Mouse (Mus musculus) C2C12 (cell line): ENCODE results near the gene Med21. TPM values are rescaled to one million over a fixed set of nuclear protein-coding genes. Genes with fewer than 3 reads are reported as not detected.

ENCODE experiments used
- H3K27me3 ChIP-seq: one replicate; pipeline ENCODE4 v1.6.1; 2011; ENCODE audit not compliant: control insufficient read depth, insufficient read depth, insufficient read length
- H3K36me3 ChIP-seq: one replicate; pipeline ENCODE4 v1.6.1; 2011; ENCODE audit not compliant: control insufficient read depth, insufficient read depth
- H3K4me3 ChIP-seq: one replicate; pipeline ENCODE4 v1.5.1; 2011; ENCODE audit warnings: mild to moderate bottlenecking, control low read depth; ENCODE audit not compliant: poor library complexity, insufficient read depth, severe bottlenecking
- H3K79me2 ChIP-seq: one replicate; pipeline ENCODE4 v1.6.1; 2011; ENCODE audit not compliant: control insufficient read depth, insufficient read depth
- H3K79me3 ChIP-seq: one replicate; pipeline ENCODE4 v1.6.1; 2011; ENCODE audit warnings: low read depth, control low read depth
- H3ac ChIP-seq: one replicate; pipeline ENCODE3; 2011; ENCODE audit warnings: low read depth; ENCODE audit not compliant: control insufficient read depth, insufficient read length
- CEBPB ChIP-seq: IDR thresholded peaks from one replicate; pipeline ENCODE4 v1.6.1; 2011; ENCODE audit warnings: low read depth, mild to moderate bottlenecking, control low read depth, moderate library complexity
- CTCF ChIP-seq: IDR thresholded peaks from one replicate; pipeline ENCODE4 v1.5.1; 2011; ENCODE audit not compliant: control insufficient read depth, insufficient read depth, insufficient read length
- FOSL1 ChIP-seq: IDR thresholded peaks from one replicate; pipeline ENCODE4 v1.8.0; 2011; ENCODE audit warnings: mild to moderate bottlenecking, low read length; ENCODE audit not compliant: poor library complexity, insufficient read depth, severe bottlenecking
- MAX ChIP-seq: IDR thresholded peaks from one replicate; pipeline ENCODE4 v1.6.1; 2011; ENCODE audit warnings: mild to moderate bottlenecking, control low read depth
- MYOD1 ChIP-seq: IDR thresholded peaks from one replicate; pipeline ENCODE4 v1.6.1; 2011; ENCODE audit warnings: low read depth; ENCODE audit not compliant: control insufficient read depth, insufficient read length
- MYOG ChIP-seq: IDR thresholded peaks from one replicate; pipeline ENCODE4 v1.6.1; 2011; ENCODE audit not compliant: control insufficient read depth, insufficient read length; ENCODE audit errors: extremely low read depth
- USF1 ChIP-seq: IDR thresholded peaks from one replicate; pipeline ENCODE4 v1.6.1; 2011; ENCODE audit warnings: low read depth, mild to moderate bottlenecking, control low read depth, moderate library complexity
- polyA plus RNA-seq: library from polyadenylated mRNA; unstranded; fragments of >200 nt; fragmentation: generic; extraction: Trizol; gene quantifications from one replicate; pipeline ENCODE4 v1.2.1, GENCODE M21; 2012; ENCODE audit warnings: missing spikeins

Gene Med21
- polyA plus RNA-seq, 1 experiment: 49.0 TPM

DNA sequence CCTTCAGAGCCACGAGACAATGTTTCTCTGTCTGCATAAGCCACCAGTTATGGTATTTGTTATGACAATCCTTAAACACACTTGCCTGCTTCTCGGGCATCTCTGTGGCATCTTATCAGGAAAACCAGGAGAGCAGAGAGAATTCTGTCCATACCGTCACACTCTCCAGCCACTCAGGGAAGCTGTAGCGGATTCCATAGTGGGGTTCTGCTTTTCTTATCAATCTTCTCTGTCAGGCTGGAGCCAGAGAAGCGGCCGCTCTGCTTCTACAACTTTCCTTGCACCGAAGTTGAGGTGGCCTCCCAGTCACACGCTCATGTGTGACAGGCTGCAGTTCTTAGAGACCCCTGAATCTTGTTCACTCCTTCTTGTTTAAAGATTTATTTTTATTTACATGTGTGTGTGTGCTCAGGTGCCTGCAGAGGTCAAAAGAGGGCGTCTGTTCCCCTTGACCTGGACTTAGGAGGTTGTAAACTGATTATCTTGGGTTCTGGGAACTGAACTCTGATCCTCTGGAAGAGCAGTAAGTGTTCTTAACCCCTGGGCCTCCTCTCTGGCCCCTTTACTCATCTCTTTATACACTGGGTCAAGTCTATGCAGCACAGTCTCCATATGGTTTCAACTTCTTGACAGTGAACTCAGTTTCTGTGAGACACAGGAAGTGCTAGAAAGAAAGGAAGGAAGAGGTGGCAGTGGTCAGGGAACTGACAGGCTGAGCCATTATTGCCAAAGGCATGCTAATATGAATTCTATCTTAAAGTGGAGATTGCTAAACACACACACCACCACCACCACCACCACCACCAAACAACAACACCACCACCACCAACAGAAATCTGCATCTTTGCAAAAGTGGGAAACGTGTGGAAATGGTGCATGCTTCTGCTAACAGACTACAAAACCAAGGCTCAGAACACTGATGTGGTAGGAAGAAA is 36.1 kb downstream of the Med21 start:
- Histone ChIP-seq H3K4me3 (no peak overlapping the region), H3K79me3 (no peaks in the 10 kb centered on the region), H3ac (no peak overlapping the region), H3K79me2 (no peaks in the 10 kb centered on the region), H3K36me3 (no peaks in the 10 kb centered on the region), H3K27me3 (no peaks in the 10 kb centered on the region)
- TF ChIP-seq MAX (no peak), MYOD1 (no peak), FOSL1 (no peak), USF1 (no peak), MYOG (no peak), CEBPB (no peak), CTCF (no peak)

DNA sequence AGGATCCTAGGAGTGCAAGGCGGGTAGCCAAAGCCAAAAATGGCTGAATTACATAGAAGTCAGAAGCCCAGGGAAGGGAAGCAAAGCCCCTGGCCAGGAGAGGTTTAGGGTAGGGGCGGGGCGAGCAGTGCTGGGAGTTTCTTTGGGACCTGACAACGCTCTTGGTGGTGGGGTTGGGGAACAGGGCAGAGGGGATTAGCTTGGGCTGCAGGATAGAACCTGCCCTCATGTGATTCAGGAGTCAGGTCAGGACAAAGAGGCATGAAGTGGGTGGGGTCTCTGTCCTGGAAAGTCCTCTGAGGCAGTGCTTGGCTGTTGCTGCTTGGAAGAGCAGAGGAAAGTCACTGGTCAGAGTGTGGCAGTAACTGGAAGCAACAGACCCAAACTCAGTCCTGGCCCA is 41.5 kb downstream of the Med21 start:
- Histone ChIP-seq H3K27me3 (no peaks in the 10 kb centered on the region), H3K4me3 (no peak overlapping the region), H3ac (no peak overlapping the region), H3K36me3 (no peaks in the 10 kb centered on the region), H3K79me2 (no peaks in the 10 kb centered on the region), H3K79me3 (no peaks in the 10 kb centered on the region)
- TF ChIP-seq CTCF (no peak), FOSL1 (no peak), CEBPB (no peak), MAX (no peak), USF1 (no peak), MYOG (no peak), MYOD1 (no peak)

DNA sequence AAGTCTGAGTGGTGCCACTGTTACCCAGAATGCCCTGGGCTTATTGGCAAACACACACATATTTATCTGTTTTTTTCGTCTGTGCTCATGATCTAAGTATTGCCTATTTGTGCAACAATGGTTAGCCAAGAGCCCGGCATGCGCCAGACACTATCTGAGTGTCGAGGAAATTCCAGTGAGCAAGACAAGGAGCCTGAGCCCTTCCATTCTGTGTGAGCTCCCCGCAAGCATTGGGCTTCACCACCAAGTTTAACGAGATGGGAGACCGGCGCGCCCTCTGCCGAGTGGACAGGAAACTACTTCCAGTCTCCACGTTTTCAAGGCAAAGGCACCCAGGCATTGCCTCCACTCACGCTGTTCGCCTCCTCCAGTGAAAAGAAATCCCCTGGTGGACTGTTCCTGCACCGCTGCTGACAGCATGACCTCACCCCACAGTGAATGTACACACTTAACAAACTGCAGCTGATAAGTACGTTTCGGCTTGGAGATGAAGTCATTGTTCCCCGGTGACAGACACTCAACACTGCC is 43.5 kb downstream of the Med21 start:
- Histone ChIP-seq H3ac (no peak overlapping the region), H3K27me3 (no peaks in the 10 kb centered on the region), H3K4me3 (no peak overlapping the region), H3K79me2 (no peaks in the 10 kb centered on the region), H3K36me3 (no peaks in the 10 kb centered on the region), H3K79me3 (no peaks in the 10 kb centered on the region)
- no peak for TF ChIP-seq MAX
- TF ChIP-seq MYOG: no peak
- no peak for TF ChIP-seq CTCF
- no peak for TF ChIP-seq USF1
- no peak for TF ChIP-seq CEBPB
- no peak for TF ChIP-seq FOSL1
- TF ChIP-seq MYOD1: no peak

DNA sequence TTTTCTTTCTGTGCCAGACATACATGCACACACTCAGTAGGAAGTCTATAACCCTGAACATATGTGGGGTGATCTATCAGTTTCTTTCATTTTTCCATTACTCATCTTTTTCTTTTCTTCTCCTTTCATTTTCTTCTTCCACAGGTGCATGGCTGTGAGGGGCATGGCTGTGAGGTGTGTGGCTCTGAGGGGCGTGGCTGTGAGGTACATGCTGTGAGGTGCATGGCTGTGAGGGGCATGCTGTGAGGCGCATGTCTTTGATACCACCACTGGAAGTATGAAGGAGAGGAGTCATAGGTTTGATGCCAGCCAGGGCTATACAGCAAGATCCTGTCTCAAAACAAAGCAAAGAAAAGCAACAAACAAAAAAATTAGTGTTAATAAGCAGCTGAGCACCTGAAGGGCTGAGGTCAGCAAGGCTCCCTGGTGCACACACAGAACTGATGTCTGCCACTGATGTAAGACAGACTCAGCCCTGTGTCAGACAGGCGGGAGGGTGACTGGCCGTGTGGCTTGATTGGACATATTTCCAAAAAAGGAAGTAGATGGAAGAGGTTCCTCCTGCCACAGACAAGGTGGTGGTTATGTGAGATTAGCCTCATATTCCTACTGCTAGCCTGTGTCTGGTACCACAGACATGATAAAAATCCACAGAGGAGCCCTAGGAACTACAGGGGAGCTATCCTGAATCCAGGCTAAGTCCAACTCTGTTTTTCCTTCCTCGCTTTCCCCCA is 44.3 kb downstream of the Med21 start:
- no peaks in the 10 kb centered on the region for H3K79me3 ChIP-seq
- no peak overlapping the region for H3ac ChIP-seq
- TF ChIP-seq USF1: no peak
- TF ChIP-seq MYOG: no peak
- no peak for TF ChIP-seq MAX
- TF ChIP-seq FOSL1: no peak
- no peak for TF ChIP-seq CTCF
- no peak for TF ChIP-seq MYOD1
- no peak for TF ChIP-seq CEBPB
- H3K27me3 ChIP-seq: no peaks in the 10 kb centered on the region
- H3K79me2 ChIP-seq: no peaks in the 10 kb centered on the region
- no peak overlapping the region for H3K4me3 ChIP-seq
- H3K36me3 ChIP-seq: no peaks in the 10 kb centered on the region

DNA sequence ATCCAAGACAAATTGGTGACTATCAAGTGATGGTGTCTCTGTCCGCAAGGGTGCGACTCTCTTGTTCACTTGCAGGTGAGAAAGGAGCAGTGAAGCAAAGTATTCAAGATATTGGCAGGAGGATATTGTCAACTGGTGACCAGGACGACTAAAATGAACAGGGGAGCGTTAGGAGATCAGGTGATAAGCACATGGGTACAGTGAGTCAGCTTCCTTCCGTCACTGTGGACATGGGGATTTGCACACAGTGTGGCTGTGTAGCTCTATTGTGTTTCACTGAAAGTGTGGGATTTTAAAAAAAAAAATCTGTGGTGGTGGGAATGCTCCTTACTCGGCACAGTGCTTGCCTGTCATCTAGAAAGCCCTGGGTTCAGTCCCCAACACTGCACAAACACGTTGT is 45.7 kb downstream of the Med21 start:
- Histone ChIP-seq H3K79me3 (no peaks in the 10 kb centered on the region), H3K27me3 (no peaks in the 10 kb centered on the region)

More for the DNA sequence above, 45.7 kb downstream of the Med21 start:
- H3K79me2 ChIP-seq: no peaks in the 10 kb centered on the region
- no peak overlapping the region for H3ac ChIP-seq
- TF ChIP-seq CTCF (no peak), MYOG (no peak), MAX (no peak), USF1 (no peak), CEBPB (no peak), FOSL1 (no peak), MYOD1 (no peak)
- no peaks in the 10 kb centered on the region for H3K36me3 ChIP-seq
- H3K4me3 ChIP-seq: no peak overlapping the region
